Mouse (Mus musculus): ENCODE measurements around the gene Plxnd1. TPM values are rescaled to one million over a fixed set of nuclear protein-coding genes. Genes with fewer than 3 reads are reported as not detected.

Plxnd1 gene
- total and polyA plus RNA-seq, 2 experiments from 2014 or later, result 2.8 to 17.3 TPM

DNA sequence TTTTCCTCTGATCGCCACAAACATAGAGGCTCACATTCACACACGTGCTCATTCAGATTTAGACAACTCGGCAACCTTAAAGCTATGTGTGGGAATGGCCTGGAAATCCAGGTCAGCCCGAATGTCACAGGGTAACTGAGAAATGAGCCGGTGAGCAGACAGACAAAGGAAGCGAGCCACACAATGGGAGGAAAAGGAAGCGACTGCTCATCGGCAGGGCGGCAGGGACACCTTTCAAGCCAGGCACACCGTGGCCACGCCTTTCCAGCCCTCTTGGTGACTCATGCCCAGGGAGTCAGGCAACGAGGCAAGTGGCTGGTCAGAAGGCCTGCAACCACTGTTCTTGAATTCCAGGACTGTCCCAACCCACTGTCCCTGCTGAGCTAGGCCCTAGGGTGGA is 14.6 kb upstream of the Plxnd1 start:
- Histone ChIP-seq H3K4me1 (ENCODE audit: insufficient read depth, low read length) (no peaks in the 10 kb centered on the region), H3K27ac (ENCODE audit: low read depth, low read length) (no peak overlapping the region), H3K4me2 (ENCODE audit: low read depth, low read length, poor library complexity, severe bottlenecking) (no peak overlapping the region), H3K4me3 (ENCODE audit: low read depth, low read length) (no peak overlapping the region), H3K9me3 (ENCODE audit: low read length) (no peaks in the 10 kb centered on the region), H3K27me3 (ENCODE audit: insufficient read depth, low read length) (no peaks in the 10 kb centered on the region), H3K9ac (replicated peaks; ENCODE audit: low read length, poor library complexity, severe bottlenecking) (no peak overlapping the region), H3K36me3 (ENCODE audit: insufficient read depth, low read length) (no peaks in the 10 kb centered on the region)
- no peak for TF ChIP-seq CTCF (IDR thresholded peaks at IDR 0.05)
- WGBS, result 61% methylated on average over 12 of the region's 12 CpGs
- DNase-seq (ENCODE audit: low spot score) (no peak), ATAC-seq (ENCODE audit: low FRiP score) (no peak)

DNA sequence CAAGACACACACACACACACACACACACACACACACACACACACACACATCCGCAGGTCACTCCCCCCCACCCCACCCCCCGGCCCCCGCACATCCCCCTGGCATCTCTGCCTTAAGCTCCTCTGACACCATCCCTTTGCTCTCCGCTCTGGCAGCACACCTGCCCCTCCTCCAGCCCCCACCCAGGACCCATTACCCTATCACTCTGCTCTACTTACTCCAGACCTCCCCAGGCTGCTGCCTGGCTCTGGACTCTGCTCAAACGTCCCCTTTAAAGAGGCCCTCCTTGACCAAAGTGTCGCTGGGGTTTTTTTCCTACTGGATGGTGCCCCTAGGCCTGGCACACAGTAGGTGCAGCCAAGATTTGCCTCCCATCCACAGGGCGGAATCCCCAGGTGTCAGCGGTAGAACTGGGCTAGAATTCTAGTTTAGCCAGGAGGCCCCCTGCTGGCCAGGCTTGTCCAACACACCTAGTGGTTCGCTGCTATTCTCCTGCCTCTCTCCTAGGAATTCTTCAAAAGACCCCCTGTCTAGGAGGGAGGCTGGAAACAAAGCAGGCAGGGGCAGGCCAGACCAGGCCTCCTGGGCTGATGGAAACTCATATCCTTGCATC is 12.9 kb upstream of the Plxnd1 start:
- peak; percentile 81 for TF ChIP-seq CTCF (IDR thresholded peaks at IDR 0.05)
- Histone ChIP-seq H3K27me3 (ENCODE audit: insufficient read depth, low read length) (no peaks in the 10 kb centered on the region), H3K27ac (ENCODE audit: low read depth, low read length) (no peak overlapping the region), H3K4me2 (ENCODE audit: low read depth, low read length, poor library complexity, severe bottlenecking) (no peak overlapping the region), H3K4me1 (ENCODE audit: insufficient read depth, low read length) (no peaks in the 10 kb centered on the region), H3K4me3 (ENCODE audit: low read depth, low read length) (no peak overlapping the region), H3K9ac (replicated peaks; ENCODE audit: low read length, poor library complexity, severe bottlenecking) (no peak overlapping the region), H3K36me3 (ENCODE audit: insufficient read depth, low read length) (no peaks in the 10 kb centered on the region), H3K9me3 (ENCODE audit: low read length) (no peaks in the 10 kb centered on the region)
- DNase-seq (ENCODE audit: low spot score) (peak; percentile 76), ATAC-seq (ENCODE audit: low FRiP score) (peak; percentile 53; the same call in 1 of the 2 replicates)
- WGBS, result 13% methylated on average over 6 of the region's 9 CpGs

DNA sequence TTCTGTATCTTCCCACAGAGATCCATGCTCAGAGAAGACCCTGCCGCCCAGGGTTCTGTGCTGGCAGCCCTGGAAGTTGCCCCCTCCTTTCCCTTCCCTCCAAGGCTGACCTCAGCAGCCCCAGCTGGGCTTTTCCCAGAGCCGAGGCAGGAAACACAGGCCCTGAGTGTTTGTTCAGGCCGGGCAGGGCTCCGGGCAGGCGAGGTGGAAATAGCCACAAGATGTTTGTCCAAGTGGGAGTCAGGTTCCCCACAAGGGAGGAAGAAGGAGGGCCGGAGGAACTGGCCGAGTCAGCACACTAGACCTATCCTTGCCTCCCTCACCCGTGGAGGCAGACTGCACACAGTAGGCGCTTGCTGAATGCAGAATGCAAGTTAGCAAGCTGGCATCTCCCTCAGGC is 11.9 kb upstream of the Plxnd1 start:
- Histone ChIP-seq H3K27me3 (ENCODE audit: insufficient read depth, low read length) (no peaks in the 10 kb centered on the region), H3K36me3 (ENCODE audit: insufficient read depth, low read length) (no peaks in the 10 kb centered on the region), H3K9ac (replicated peaks; ENCODE audit: low read length, poor library complexity, severe bottlenecking) (no peak overlapping the region), H3K4me3 (ENCODE audit: low read depth, low read length) (no peak overlapping the region), H3K4me1 (ENCODE audit: insufficient read depth, low read length) (no peaks in the 10 kb centered on the region), H3K9me3 (ENCODE audit: low read length) (no peaks in the 10 kb centered on the region), H3K4me2 (ENCODE audit: low read depth, low read length, poor library complexity, severe bottlenecking) (no peak overlapping the region), H3K27ac (ENCODE audit: low read depth, low read length) (peak overlapping the region; percentile 38; the same call in 1 of the 2 replicates)
- no peak for TF ChIP-seq CTCF (IDR thresholded peaks at IDR 0.05)
- WGBS, result 53% methylated on average over 9 of the region's 9 CpGs
- no peak for ATAC-seq (ENCODE audit: low FRiP score)
- DNase-seq (ENCODE audit: low spot score), result no peak

DNA sequence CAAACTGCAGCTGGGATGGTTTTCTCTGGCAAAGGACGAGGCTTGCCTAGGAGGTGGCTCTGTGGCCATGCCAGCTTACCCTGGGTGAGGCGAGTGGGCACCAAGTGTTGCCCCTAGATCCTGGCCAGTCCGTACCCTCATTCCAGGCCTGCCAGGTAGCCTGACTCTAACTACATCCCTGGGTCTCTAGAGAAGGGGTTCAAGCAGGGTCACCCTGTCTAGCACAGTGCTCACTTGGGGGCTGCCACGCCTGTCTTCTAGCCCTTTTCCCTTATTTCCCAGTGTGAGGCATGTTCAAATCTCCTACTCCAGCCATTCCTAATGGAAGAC is 11.1 kb upstream of the Plxnd1 start:
- DNase-seq (ENCODE audit: low spot score), result no peak
- Histone ChIP-seq H3K36me3 (ENCODE audit: insufficient read depth, low read length) (no peaks in the 10 kb centered on the region), H3K4me3 (ENCODE audit: low read depth, low read length) (no peak overlapping the region), H3K9me3 (ENCODE audit: low read length) (no peaks in the 10 kb centered on the region), H3K4me1 (ENCODE audit: insufficient read depth, low read length) (no peaks in the 10 kb centered on the region), H3K9ac (replicated peaks; ENCODE audit: low read length, poor library complexity, severe bottlenecking) (no peak overlapping the region), H3K27ac (ENCODE audit: low read depth, low read length) (no peak overlapping the region), H3K27me3 (ENCODE audit: insufficient read depth, low read length) (no peaks in the 10 kb centered on the region), H3K4me2 (ENCODE audit: low read depth, low read length, poor library complexity, severe bottlenecking) (no peak overlapping the region)
- 71% methylated on average over 4 of the region's 4 CpGs for WGBS
- no peak for ATAC-seq (ENCODE audit: low FRiP score)
- TF ChIP-seq CTCF (IDR thresholded peaks at IDR 0.05), result no peak

DNA sequence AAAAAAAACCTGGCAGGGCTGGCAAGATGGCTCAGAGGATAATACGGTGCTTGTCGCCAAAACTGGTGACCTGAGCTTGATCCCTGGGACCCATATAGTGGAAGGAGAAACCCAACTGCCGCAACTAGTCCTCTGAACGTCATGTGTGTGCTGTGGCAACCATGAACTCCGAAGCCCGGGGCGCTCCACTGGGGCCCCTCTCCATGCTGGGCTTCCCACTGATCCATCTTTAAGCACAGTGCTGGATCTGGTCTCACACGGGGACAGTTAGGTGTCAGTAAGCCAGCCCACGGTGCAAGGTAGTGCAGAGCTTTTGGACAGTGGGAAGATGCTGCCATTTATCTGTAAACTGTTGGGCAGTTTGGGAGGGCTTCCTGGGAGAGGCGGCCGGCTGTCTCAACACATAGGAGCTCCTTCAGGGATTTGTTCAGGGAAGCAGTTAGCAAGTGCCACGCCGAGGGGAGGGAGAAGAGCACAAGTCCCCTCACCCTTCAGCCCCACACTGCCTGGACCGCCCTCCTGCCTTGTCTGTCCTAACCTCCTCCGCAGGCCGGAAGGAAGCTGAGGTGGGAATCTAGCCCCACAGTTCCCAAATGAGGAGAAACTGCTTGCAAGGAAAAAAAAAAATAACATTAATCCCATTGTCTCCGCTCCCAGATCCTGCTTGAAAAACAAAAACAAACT is 10.6 kb upstream of the Plxnd1 start:
- no peaks in the 10 kb centered on the region for H3K36me3 ChIP-seq (ENCODE audit: insufficient read depth, low read length)
- 71% methylated on average over 17 of the region's 17 CpGs for WGBS
- H3K4me3 ChIP-seq (ENCODE audit: low read depth, low read length), result no peak overlapping the region
- TF ChIP-seq CTCF (IDR thresholded peaks at IDR 0.05), result no peak
- H3K27ac ChIP-seq (ENCODE audit: low read depth, low read length), result no peak overlapping the region
- DNase-seq (ENCODE audit: low spot score) (no peak), ATAC-seq (ENCODE audit: low FRiP score) (no peak)
- no peaks in the 10 kb centered on the region for H3K4me1 ChIP-seq (ENCODE audit: insufficient read depth, low read length)
- H3K9ac ChIP-seq (replicated peaks; ENCODE audit: low read length, poor library complexity, severe bottlenecking), result no peak overlapping the region
- no peak overlapping the region for H3K4me2 ChIP-seq (ENCODE audit: low read depth, low read length, poor library complexity, severe bottlenecking)
- H3K9me3 ChIP-seq (ENCODE audit: low read length), result no peaks in the 10 kb centered on the region
- H3K27me3 ChIP-seq (ENCODE audit: insufficient read depth, low read length), result no peaks in the 10 kb centered on the region

DNA sequence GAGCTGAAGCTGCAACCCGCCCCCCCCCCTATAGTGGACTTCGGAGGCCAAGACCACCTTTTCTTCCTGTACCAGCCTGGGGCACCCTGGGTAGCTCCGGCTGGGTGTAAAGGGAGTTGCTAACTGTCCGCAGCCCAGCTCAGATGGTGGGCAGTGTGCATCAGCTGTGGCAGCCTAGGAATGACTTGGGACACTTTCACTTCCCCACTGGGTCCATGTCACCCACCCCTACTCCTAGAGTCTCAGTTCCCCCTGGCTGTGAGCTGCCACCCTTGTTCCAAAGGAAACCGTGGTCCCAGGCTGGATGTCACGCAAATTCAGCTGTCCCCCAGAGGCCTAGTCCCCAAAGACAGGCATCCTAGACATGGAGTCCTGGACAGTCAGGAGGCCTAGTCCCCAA is 9.9 kb upstream of the Plxnd1 start:
- Histone ChIP-seq H3K36me3 (ENCODE audit: insufficient read depth, low read length) (no peaks in the 10 kb centered on the region), H3K4me3 (ENCODE audit: low read depth, low read length) (no peak overlapping the region), H3K4me1 (ENCODE audit: insufficient read depth, low read length) (no peaks in the 10 kb centered on the region), H3K4me2 (ENCODE audit: low read depth, low read length, poor library complexity, severe bottlenecking) (no peak overlapping the region), H3K27ac (ENCODE audit: low read depth, low read length) (no peak overlapping the region), H3K27me3 (ENCODE audit: insufficient read depth, low read length) (no peaks in the 10 kb centered on the region), H3K9me3 (ENCODE audit: low read length) (no peaks in the 10 kb centered on the region), H3K9ac (replicated peaks; ENCODE audit: low read length, poor library complexity, severe bottlenecking) (no peak overlapping the region)
- WGBS, result 91% methylated on average over 6 of the region's 6 CpGs
- no peak for TF ChIP-seq CTCF (IDR thresholded peaks at IDR 0.05)
- ATAC-seq (ENCODE audit: low FRiP score) (no peak), DNase-seq (ENCODE audit: low spot score) (no peak)
